Mouse (Mus musculus): ENCODE results near the gene 4930578C19Rik. TPM values are rescaled to one million over a fixed set of nuclear protein-coding genes. Genes with fewer than 3 reads are reported as not detected.

4930578C19Rik gene
- 0.43 and 0.46 TPM in 2 replicates for polyA plus RNA-seq (2016; fragmentation: Nextera tagmentation; extraction: Ambion mirVana)

GRCm38 (mm10) chrX:18461198-18461601 is at the start of gene 4930578C19Rik:
Gene 4930578C19Rik, minus strand, starts transcription at chrX:18461397.
- 78% methylated on average over 8 of the region's 8 CpGs for WGBS

GRCm38 (mm10) chrX:18467690-18468089 is 6.5 kb upstream of the 4930578C19Rik start:
- Histone ChIP-seq H3K36me3 (replicated peaks) (no peaks in the 10 kb centered on the region), H3K9me3 (no peaks in the 10 kb centered on the region), H3K27me3 (replicated peaks; ENCODE audit: low read depth, poor library complexity, severe bottlenecking) (no peaks in the 10 kb centered on the region), H3K4me1 (no peaks in the 10 kb centered on the region), H3K4me3 (no peak overlapping the region), H3K27ac (replicated peaks) (no peak overlapping the region)
- WGBS, result 47% methylated on average over 1 of the region's 1 CpGs
- DNase-seq (ENCODE audit: low spot score), result no peak

More at GRCm38 (mm10) chrX:18461198-18461601, at the start of gene 4930578C19Rik:
- Histone ChIP-seq H3K27ac (replicated peaks) (no peak within 1 kb of the TSS), H3K9me3 (no peaks in the 10 kb centered on the region), H3K27me3 (replicated peaks; ENCODE audit: low read depth, poor library complexity, severe bottlenecking) (no peaks in the 10 kb centered on the region), H3K4me1 (no peaks in the 10 kb centered on the region), H3K4me3 (no peak within 1 kb of the TSS), H3K36me3 (replicated peaks) (no peaks in the 10 kb centered on the region)
- DNase-seq (ENCODE audit: low spot score), result no peak

GRCm38 (mm10) chrX:18462879-18463278 is 1.7 kb upstream of the 4930578C19Rik start:
- H3K27ac ChIP-seq (replicated peaks), result no peak overlapping the region
- no peak overlapping the region for H3K4me3 ChIP-seq
- no peaks in the 10 kb centered on the region for H3K27me3 ChIP-seq (replicated peaks; ENCODE audit: low read depth, poor library complexity, severe bottlenecking)
- no peaks in the 10 kb centered on the region for H3K4me1 ChIP-seq
- no peaks in the 10 kb centered on the region for H3K36me3 ChIP-seq (replicated peaks)
- WGBS, result 97% methylated on average over 1 of the region's 1 CpGs
- H3K9me3 ChIP-seq, result no peaks in the 10 kb centered on the region
- no peak for DNase-seq (ENCODE audit: low spot score)

- no peaks in the 10 kb centered on the region for H3K4me1 ChIP-seq
- no peaks in the 10 kb centered on the region for H3K27me3 ChIP-seq (replicated peaks; ENCODE audit: low read depth, poor library complexity, severe bottlenecking)
- H3K9me3 ChIP-seq, result no peaks in the 10 kb centered on the region
- no peak overlapping the region for H3K27ac ChIP-seq (replicated peaks)
- no peaks in the 10 kb centered on the region for H3K36me3 ChIP-seq (replicated peaks)
- no peak overlapping the region for H3K4me3 ChIP-seq
- 60% methylated on average over 1 of the region's 1 CpGs for WGBS
- DNase-seq (ENCODE audit: low spot score), result no peak
Observed at GRCm38 (mm10) chrX:18451559-18451958, 9.6 kb downstream of the 4930578C19Rik start.

GRCm38 (mm10) chrX:18442066-18442465 is 19.1 kb downstream of the 4930578C19Rik start:
- H3K27me3 ChIP-seq (replicated peaks; ENCODE audit: low read depth, poor library complexity, severe bottlenecking), result no peaks in the 10 kb centered on the region
- H3K4me1 ChIP-seq, result no peaks in the 10 kb centered on the region
- no peaks in the 10 kb centered on the region for H3K36me3 ChIP-seq (replicated peaks)
- no peak overlapping the region for H3K4me3 ChIP-seq
- H3K9me3 ChIP-seq, result no peaks in the 10 kb centered on the region
- WGBS, result 35% methylated on average over 5 of the region's 5 CpGs
- no peak overlapping the region for H3K27ac ChIP-seq (replicated peaks)
- peak; percentile 53 for DNase-seq (ENCODE audit: low spot score)

- no peak for DNase-seq (ENCODE audit: low spot score)
- 88% methylated on average over 3 of the region's 3 CpGs for WGBS
Observed at GRCm38 (mm10) chrX:18425451-18425850, 35.7 kb downstream of the 4930578C19Rik start.

GRCm38 (mm10) chrX:18423206-18423605 is 38.0 kb downstream of the 4930578C19Rik start:
- Histone ChIP-seq H3K4me1 (no peaks in the 10 kb centered on the region), H3K27ac (replicated peaks) (no peak overlapping the region), H3K36me3 (replicated peaks) (no peaks in the 10 kb centered on the region), H3K4me3 (no peak overlapping the region), H3K27me3 (replicated peaks; ENCODE audit: low read depth, poor library complexity, severe bottlenecking) (no peaks in the 10 kb centered on the region), H3K9me3 (no peaks in the 10 kb centered on the region)
- no peak for DNase-seq (ENCODE audit: low spot score)
- WGBS, result 91% methylated on average over 4 of the region's 4 CpGs

More at GRCm38 (mm10) chrX:18425451-18425850, 35.7 kb downstream of the 4930578C19Rik start:
- no peaks in the 10 kb centered on the region for H3K9me3 ChIP-seq
- no peaks in the 10 kb centered on the region for H3K36me3 ChIP-seq (replicated peaks)
- H3K4me3 ChIP-seq, result no peak overlapping the region
- H3K27ac ChIP-seq (replicated peaks), result no peak overlapping the region
- no peaks in the 10 kb centered on the region for H3K27me3 ChIP-seq (replicated peaks; ENCODE audit: low read depth, poor library complexity, severe bottlenecking)
- no peaks in the 10 kb centered on the region for H3K4me1 ChIP-seq

GRCm38 (mm10) chrX:18420161-18420784 is 40.9 kb downstream of the 4930578C19Rik start:
- H3K27me3 ChIP-seq (replicated peaks; ENCODE audit: low read depth, poor library complexity, severe bottlenecking), result no peaks in the 10 kb centered on the region
- H3K4me3 ChIP-seq, result no peak overlapping the region
- 94% methylated on average over 4 of the region's 4 CpGs for WGBS
- H3K4me1 ChIP-seq, result no peaks in the 10 kb centered on the region
- no peak overlapping the region for H3K27ac ChIP-seq (replicated peaks)
- no peak for DNase-seq (ENCODE audit: low spot score)
- H3K36me3 ChIP-seq (replicated peaks), result no peaks in the 10 kb centered on the region
- H3K9me3 ChIP-seq, result no peaks in the 10 kb centered on the region

GRCm38 (mm10) chrX:18418977-18419376 is 42.2 kb downstream of the 4930578C19Rik start:
- WGBS, result 65% methylated on average over 1 of the region's 1 CpGs

GRCm38 (mm10) chrX:18414560-18414959 is 46.6 kb downstream of the 4930578C19Rik start:
- no peak overlapping the region for H3K27ac ChIP-seq (replicated peaks)
- H3K9me3 ChIP-seq, result no peaks in the 10 kb centered on the region
- no peaks in the 10 kb centered on the region for H3K36me3 ChIP-seq (replicated peaks)
- WGBS, result 89% methylated on average over 2 of the region's 2 CpGs
- H3K27me3 ChIP-seq (replicated peaks; ENCODE audit: low read depth, poor library complexity, severe bottlenecking), result no peaks in the 10 kb centered on the region
- DNase-seq (ENCODE audit: low spot score), result no peak
- H3K4me1 ChIP-seq, result no peaks in the 10 kb centered on the region
- H3K4me3 ChIP-seq, result no peak overlapping the region

More at GRCm38 (mm10) chrX:18418977-18419376, 42.2 kb downstream of the 4930578C19Rik start:
- no peaks in the 10 kb centered on the region for H3K36me3 ChIP-seq (replicated peaks)
- H3K27me3 ChIP-seq (replicated peaks; ENCODE audit: low read depth, poor library complexity, severe bottlenecking), result no peaks in the 10 kb centered on the region
- H3K27ac ChIP-seq (replicated peaks), result no peak overlapping the region
- H3K4me1 ChIP-seq, result no peaks in the 10 kb centered on the region
- no peaks in the 10 kb centered on the region for H3K9me3 ChIP-seq
- DNase-seq (ENCODE audit: low spot score), result no peak
- H3K4me3 ChIP-seq, result no peak overlapping the region

GRCm38 (mm10) chrX:18411071-18411840 is 49.9 kb downstream of the 4930578C19Rik start:
- Histone ChIP-seq H3K27me3 (replicated peaks; ENCODE audit: low read depth, poor library complexity, severe bottlenecking) (no peaks in the 10 kb centered on the region), H3K4me3 (no peak overlapping the region), H3K4me1 (no peaks in the 10 kb centered on the region), H3K36me3 (replicated peaks) (no peaks in the 10 kb centered on the region), H3K27ac (replicated peaks) (no peak overlapping the region), H3K9me3 (no peaks in the 10 kb centered on the region)
- WGBS, result 88% methylated on average over 10 of the region's 10 CpGs
- no peak for DNase-seq (ENCODE audit: low spot score)

- DNase-seq (ENCODE audit: low spot score), result no peak
- no peak overlapping the region for H3K27ac ChIP-seq (replicated peaks)
Observed at GRCm38 (mm10) chrX:18409598-18409997, 51.6 kb downstream of the 4930578C19Rik start.

GRCm38 (mm10) chrX:18402296-18402695 is 58.9 kb downstream of the 4930578C19Rik start:
- Histone ChIP-seq H3K4me1 (no peaks in the 10 kb centered on the region), H3K27me3 (replicated peaks; ENCODE audit: low read depth, poor library complexity, severe bottlenecking) (no peaks in the 10 kb centered on the region), H3K4me3 (no peak overlapping the region), H3K36me3 (replicated peaks) (no peaks in the 10 kb centered on the region), H3K9me3 (no peaks in the 10 kb centered on the region), H3K27ac (replicated peaks) (no peak overlapping the region)
- no peak for DNase-seq (ENCODE audit: low spot score)
- 52% methylated on average over 10 of the region's 10 CpGs for WGBS

More at GRCm38 (mm10) chrX:18409598-18409997, 51.6 kb downstream of the 4930578C19Rik start:
- 48% methylated on average over 2 of the region's 2 CpGs for WGBS
- H3K27me3 ChIP-seq (replicated peaks; ENCODE audit: low read depth, poor library complexity, severe bottlenecking), result no peaks in the 10 kb centered on the region
- no peak overlapping the region for H3K4me3 ChIP-seq
- no peaks in the 10 kb centered on the region for H3K4me1 ChIP-seq
- no peaks in the 10 kb centered on the region for H3K9me3 ChIP-seq
- H3K36me3 ChIP-seq (replicated peaks), result no peaks in the 10 kb centered on the region
